Mouse (Mus musculus) thymus, postnatal 4 days (tissue): Measurements from ENCODE around the gene Arl9.
"Not testable (repeated sequence)": the region's sequence is repeated elsewhere in the genome, so short reads cannot be mapped to it uniquely, and the experiment has no call there.

ENCODE experiments used
- DNase-seq: peaks from one replicate; pipeline ENCODE4 v3.0.0; 2021

The Arl9 gene

DNA sequence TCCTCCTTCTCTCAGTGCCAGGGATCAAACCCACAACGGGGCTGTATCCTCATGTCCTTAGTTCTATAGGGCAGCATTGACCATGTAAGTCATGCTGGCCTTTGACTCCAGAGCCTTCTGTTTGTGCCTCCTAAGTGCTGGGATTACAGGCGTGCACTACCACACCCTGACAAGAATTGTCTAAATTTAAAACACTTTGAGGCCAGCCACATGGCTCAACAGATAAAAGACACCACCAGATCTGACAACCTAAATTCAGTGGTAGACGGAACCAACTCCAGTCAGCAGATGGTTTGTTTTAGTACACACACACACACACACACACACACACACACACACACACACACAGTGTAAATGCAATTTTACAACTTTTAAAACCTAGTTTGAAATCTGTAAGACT, 24.2 kb downstream of the Arl9 start:
- DNase-seq: no peak

DNA sequence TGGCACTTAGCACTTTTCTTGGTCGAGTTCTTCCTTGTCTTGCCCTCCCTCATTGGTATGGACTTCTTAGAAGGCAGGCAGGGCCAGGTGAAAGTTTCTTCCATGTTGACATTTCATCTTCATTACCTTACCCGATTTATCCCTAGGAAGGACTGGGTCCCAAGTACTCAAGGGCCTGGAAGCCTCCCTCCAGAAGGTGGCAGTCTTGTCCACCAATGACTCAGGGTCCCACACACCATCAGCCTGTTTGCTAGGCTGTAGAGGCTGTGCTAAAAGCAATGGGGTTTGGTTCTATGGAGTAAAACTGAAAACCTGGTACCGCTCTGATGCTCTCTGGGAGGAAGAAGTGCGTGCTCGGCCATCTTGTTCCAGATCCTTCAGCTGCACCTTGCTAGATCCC, 25.9 kb downstream of the Arl9 start:
- peak; percentile 58 for DNase-seq

DNA sequence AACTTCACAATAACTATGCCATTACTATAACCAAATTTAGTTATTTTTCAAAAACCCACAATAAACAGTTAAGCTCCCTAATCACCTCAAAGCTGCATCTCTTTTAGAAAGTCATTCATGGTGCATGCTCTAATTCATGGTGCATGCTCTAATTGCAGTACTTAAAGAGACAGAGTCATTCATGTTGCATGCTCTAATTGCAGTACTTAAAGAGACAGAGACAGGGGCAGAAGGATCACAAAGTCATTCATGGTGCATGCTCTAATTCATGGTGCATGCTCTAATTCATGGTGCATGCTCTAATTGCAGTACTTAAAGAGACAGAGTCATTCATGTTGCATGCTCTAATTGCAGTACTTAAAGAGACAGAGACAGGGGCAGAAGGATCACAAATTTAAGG, 31.2 kb downstream of the Arl9 start:
- DNase-seq: not testable (repeated sequence)

DNA sequence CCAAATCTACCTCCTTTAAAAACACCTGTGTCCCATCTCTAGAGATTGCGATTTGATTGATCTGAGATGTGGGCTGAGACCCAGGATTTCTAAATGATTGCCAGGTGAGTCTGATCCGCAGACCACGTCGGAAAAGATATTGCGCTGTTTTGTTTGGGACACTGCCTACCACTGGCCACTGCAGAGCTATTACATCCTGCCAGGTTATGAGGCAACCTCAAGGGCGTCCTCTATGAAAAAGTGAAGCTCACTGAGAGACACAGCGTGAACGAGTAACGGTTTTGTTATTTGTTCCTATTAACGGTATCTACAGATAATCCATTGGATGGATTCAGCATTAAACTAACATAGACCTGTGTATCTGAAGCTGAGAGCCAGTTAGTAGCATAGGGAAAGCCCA, 34.6 kb downstream of the Arl9 start:
- DNase-seq: no peak

DNA sequence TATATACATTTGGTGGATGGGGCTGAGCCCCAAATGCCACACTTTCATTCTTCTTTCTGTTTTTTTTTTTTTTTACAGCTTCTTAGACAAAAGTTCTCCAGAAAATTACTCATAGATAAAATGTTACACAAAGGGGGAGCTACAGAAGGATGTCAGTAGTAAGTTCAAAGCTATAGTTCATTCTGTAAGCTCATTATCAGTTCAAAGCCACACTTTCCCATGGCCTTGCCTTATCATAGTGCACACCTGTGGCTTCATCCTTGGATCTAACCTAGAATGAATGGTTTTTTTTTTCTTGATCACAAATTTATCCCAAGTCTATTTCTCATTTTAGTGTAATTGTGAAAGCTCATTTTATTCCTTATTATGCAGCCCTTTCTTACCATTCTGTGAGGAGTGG, 35.5 kb downstream of the Arl9 start:
- no peak for DNase-seq

DNA sequence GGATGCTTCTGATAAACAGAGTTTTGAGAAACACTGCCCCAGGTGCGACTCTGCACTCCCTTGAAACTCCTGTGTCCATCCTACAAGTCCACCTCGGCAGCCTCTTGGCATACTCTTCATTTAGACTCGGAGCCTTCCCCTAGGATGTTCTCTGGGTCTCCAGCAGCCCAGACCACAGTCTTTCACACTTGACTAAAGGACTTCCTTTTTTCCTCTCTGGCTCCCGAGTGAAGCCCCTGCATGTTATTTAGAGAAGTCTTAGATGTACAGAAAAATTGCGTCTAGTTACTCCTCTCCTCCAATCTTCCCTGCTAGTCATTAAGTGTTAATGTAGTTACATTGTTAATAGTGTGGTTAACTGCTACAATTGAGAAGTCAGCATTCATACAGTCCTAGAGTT, 40.5 kb downstream of the Arl9 start:
- DNase-seq: no peak

DNA sequence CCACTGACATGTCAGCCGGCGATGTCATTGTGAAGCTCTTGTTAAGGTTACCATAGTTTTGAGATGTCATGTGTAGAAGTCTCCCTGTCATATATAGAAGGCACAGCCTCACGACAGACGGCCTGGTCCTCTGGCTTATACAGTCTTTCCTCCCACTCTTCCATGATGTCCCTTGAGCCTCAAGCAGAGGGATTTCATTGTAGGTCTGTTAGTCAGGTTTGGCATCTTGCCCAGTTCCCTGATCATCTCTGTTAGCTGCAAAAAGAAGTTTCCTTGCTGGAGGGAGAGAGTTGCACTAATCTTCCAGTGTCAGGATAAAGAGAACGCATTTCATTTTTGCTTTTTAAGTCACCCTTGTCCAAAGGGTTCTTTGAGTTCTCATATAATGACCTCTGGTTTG, 48.8 kb downstream of the Arl9 start:
- DNase-seq: no peak

DNA sequence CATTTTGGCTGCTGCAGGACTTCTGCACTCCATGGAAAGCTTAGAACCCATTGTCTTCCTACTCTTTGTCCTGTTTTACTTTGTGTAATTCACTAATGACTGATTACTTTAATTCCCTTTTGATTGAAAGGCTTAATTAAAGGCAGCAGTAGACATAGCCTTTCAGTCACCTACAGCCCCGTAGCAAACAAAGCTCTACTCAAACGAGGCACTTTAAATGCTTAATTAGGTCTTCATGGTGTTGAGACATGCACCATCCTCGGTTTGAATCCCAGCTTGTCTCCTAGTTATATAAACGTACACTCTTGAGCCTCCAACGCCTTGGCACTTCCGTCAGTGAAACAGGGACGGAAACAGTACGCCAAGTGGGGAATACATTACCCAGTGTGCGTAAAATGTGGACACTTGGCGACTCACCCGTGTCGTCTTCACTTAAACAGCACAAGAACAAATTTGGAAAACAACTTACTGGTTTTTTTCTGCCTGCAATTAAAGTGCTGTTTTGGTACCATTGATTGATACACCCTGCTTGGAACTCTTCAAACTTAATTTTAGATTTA, 53.1 kb downstream of the Arl9 start:
- no peak for DNase-seq
